ENCODE assay signal across 9 mouse cellular contexts in the genomic region with DNA sequence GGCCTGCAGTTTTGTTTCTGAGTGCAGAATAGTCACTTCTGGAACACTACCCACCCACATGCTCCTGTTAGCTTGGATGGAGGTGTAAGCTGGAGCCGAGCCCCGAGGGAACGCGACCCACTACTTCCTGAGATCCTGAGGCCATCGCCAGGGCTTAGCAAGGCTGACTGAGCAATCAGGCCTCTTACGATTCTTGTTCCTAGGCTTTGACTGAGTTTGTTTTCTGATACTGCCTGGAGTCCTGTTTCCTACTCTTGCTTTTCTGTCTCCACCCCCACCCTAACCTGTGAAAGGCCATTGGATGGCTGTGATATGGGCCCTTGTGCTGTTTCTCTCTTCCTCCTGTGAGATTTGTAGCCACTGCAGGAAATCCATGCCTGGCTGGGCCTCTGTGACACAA. TPM values are rescaled to one million over a fixed set of nuclear protein-coding genes. Genes with fewer than 3 reads are reported as not detected.
DNase-seq lines count a peak whose midpoint lies in the region; ATAC-seq lines count a peak whose summit lies in the region.
"Had no signal": no experiment of that assay in that cellular context is flagged by ENCODE, and none has a peak within 500 bp of the region (broad histone marks: within the 10 kb centered on the region; RNA-seq: fewer than 3 reads in every experiment).

No protein-coding gene starts in this region.

- H3K27me3 ChIP-seq in liver, embryonic 11.5 days (replicated peaks; ENCODE audit: control insufficient read depth, insufficient read depth, low read length) = no peaks in the 10 kb centered on the region
- H3K27me3 ChIP-seq in forebrain, embryonic 15.5 days = no peaks in the 10 kb centered on the region

- DNase-seq in cerebellum, adult 9-11 months = peak; percentile 31
- DNase-seq in cerebellum, postnatal 4 days (ENCODE audit: low spot score in 2 of 2) = no peak
- no peak for DNase-seq in liver, embryonic 11.5 days (ENCODE audit: low spot score)
- no peak for DNase-seq in liver
- DNase-seq in naive thymus-derived CD4-positive, alpha-beta T cell, adult 2 months (ENCODE audit: low read depth) = peak; percentile 57
- DNase-seq in ovary, adult 18-20 months (ENCODE audit: low spot score) = no peak
- no peak for DNase-seq in spleen, adult 12 weeks (ENCODE audit: low spot score)
- DNase-seq: lung, embryonic 14.5 days had no signal

- H3K4me1 ChIP-seq in liver, embryonic 11.5 days (replicated peaks; ENCODE audit: control insufficient read depth, insufficient read depth, low read length) = peaks cover 56% of the 10 kb centered on the region
- H3K4me1 ChIP-seq in forebrain, embryonic 15.5 days = peaks cover 70% of the 10 kb centered on the region

- H3K4me3 ChIP-seq in liver, embryonic 11.5 days (ENCODE audit: low read depth, low read length) = no peak overlapping the region
- peak overlapping the region; percentile 7; the same call in 1 of the 2 replicates for H3K4me3 ChIP-seq in forebrain, embryonic 15.5 days

- H3K36me3 ChIP-seq in liver, embryonic 11.5 days (ENCODE audit: control insufficient read depth, insufficient read depth, low read length) = no peaks in the 10 kb centered on the region
- no peaks in the 10 kb centered on the region for H3K36me3 ChIP-seq in forebrain, embryonic 15.5 days

- H3K9me3 ChIP-seq in liver, embryonic 11.5 days (ENCODE audit: control insufficient read depth, low read length) = no peaks in the 10 kb centered on the region
- no peaks in the 10 kb centered on the region for H3K9me3 ChIP-seq in forebrain, embryonic 15.5 days

- H3K4me2 ChIP-seq in liver, embryonic 11.5 days = peak overlapping the region; percentile 27
- 0 out of 2 replicates have a peak overlapping the region, but pooled peaks have one; percentile 2 for H3K4me2 ChIP-seq in forebrain, embryonic 15.5 days (replicated peaks)
- H3K4me2 ChIP-seq: lung, embryonic 14.5 days had no signal

- no peak overlapping the region for H3K9ac ChIP-seq in liver, embryonic 11.5 days (ENCODE audit: low read depth, low read length)
- H3K9ac ChIP-seq in forebrain, embryonic 15.5 days (replicated peaks) = no peak overlapping the region
- H3K9ac ChIP-seq: lung, embryonic 14.5 days had no signal

- 27% methylated on average over 6 of the region's 6 CpGs for WGBS in liver, embryonic 11.5 days
- WGBS in forebrain, embryonic 15.5 days = 19% methylated on average over 6 of the region's 6 CpGs

- ATAC-seq in liver, embryonic 11.5 days (replicated peaks; ENCODE audit: low FRiP score) = no peak
- no peak for ATAC-seq in forebrain, embryonic 15.5 days (replicated peaks)

- no peak overlapping the region for H3K27ac ChIP-seq in liver, embryonic 11.5 days (ENCODE audit: low read depth, low read length)
- no peak overlapping the region for H3K27ac ChIP-seq in forebrain, embryonic 15.5 days (replicated peaks)

RNA-seq across cellular contexts. Expression of gene Med13l, which starts 3.1 kb away (rescaled TPM):
- 11.3 and 13.7 TPM in 2 replicates for polyA plus RNA-seq in liver, embryonic 11.5 days (2014; fragmentation: Nextera tagmentation; extraction: Ambion mirVana)
- polyA plus RNA-seq in forebrain, embryonic 15.5 days (2015; fragmentation: Nextera tagmentation; extraction: Ambion mirVana) = 23.7 and 23.9 TPM in 2 replicates

Comparison
In these comparisons a context has a peak if more than half of its experiments do, and no peak if none do; other contexts are left out.
1. DNase-seq: peak in cerebellum, adult 9-11 months (single experiment) and naive thymus-derived CD4-positive, alpha-beta T cell, adult 2 months (single experiment); none in cerebellum, postnatal 4 days (0 of 2), liver, embryonic 11.5 days (single experiment), liver (single experiment), ovary, adult 18-20 months (single experiment) and spleen, adult 12 weeks (single experiment).